Mouse (Mus musculus) forebrain, embryonic 15.5 days (tissue): ENCODE results near the gene Scube1. TPM values are rescaled to one million over a fixed set of nuclear protein-coding genes. Genes with fewer than 3 reads are reported as not detected.

Experiments used
- ATAC-seq: fragments of 200-750 bp; cut with Nextera tagmentation; replicated peaks from 2 replicates; pipeline ENCODE4 v1.8.0; 2017; ENCODE audit warnings: mild to moderate bottlenecking, moderate TSS enrichment, moderate library complexity
- H3K27ac ChIP-seq: fragments of 300-500 bp; sonication (generic); replicated peaks from 2 replicates; pipeline ENCODE4 v1.5.1; 2015; ENCODE audit warnings: mild to moderate bottlenecking, inconsistent platforms
- H3K27me3 ChIP-seq: fragments of 300-500 bp; sonication (generic); 2 replicates; pipeline ENCODE4 v1.6.1; 2015; ENCODE audit warnings: inconsistent platforms
- H3K36me3 ChIP-seq: fragments of 300-500 bp; sonication (generic); 2 replicates; pipeline ENCODE4 v1.6.1; 2015; ENCODE audit warnings: mild to moderate bottlenecking, inconsistent platforms
- H3K4me1 ChIP-seq: fragments of 300-500 bp; sonication (generic); 2 replicates; pipeline ENCODE4 v1.6.1; 2015; ENCODE audit warnings: inconsistent platforms
- H3K4me2 ChIP-seq: fragments of 300-500 bp; sonication (generic); replicated peaks from 2 replicates; pipeline ENCODE4 v1.6.1; 2015; ENCODE audit warnings: mild to moderate bottlenecking, inconsistent platforms
- H3K4me3 ChIP-seq: fragments of 300-500 bp; sonication (generic); 2 replicates; pipeline ENCODE4 v1.5.1; 2015; ENCODE audit warnings: mild to moderate bottlenecking, inconsistent platforms
- H3K9ac ChIP-seq: fragments of 300-500 bp; sonication (generic); replicated peaks from 2 replicates; pipeline ENCODE4 v1.6.1; 2015; ENCODE audit warnings: mild to moderate bottlenecking, inconsistent platforms
- H3K9me3 ChIP-seq: fragments of 300-500 bp; sonication (generic); 2 replicates; pipeline ENCODE4 v1.6.1; 2016; ENCODE audit warnings: inconsistent platforms
- WGBS: fragments of 180-500 bp; shearing (Covaris S2); methylation state at CpG from one replicate; pipeline ENCODE4 v1.1.7; 2015; ENCODE audit warnings: mixed read lengths; 5-methylcytosine and 5-hydroxymethylcytosine counted together
- polyA plus RNA-seq: library from polyadenylated mRNA; unstranded; fragments of >200 nt; fragmentation: Nextera tagmentation; extraction: Ambion mirVana; gene quantifications from 2 replicates; pipeline ENCODE4 v1.2.1, GENCODE M21; 2015

The Scube1 gene
- polyA plus RNA-seq, 1 experiment from 2014 or later = 17.9 TPM

GRCm38 (mm10) chr15:83742018-83742417 lies 17.2 kb upstream of the Scube1 start:
- Histone ChIP-seq H3K9ac (no peak overlapping the region), H3K27me3 (no peaks in the 10 kb centered on the region), H3K4me3 (no peak overlapping the region), H3K4me1 (peaks cover 17% of the 10 kb centered on the region), H3K9me3 (no peaks in the 10 kb centered on the region), H3K27ac (no peak overlapping the region), H3K4me2 (no peak overlapping the region), H3K36me3 (no peaks in the 10 kb centered on the region)
- 94% methylated on average over 1 of the region's 1 CpGs for WGBS
- no peak for ATAC-seq

GRCm38 (mm10) chr15:83740676-83741422 lies 16.0 kb upstream of the Scube1 start:
- H3K27ac ChIP-seq = no peak overlapping the region
- H3K4me1 ChIP-seq = peaks cover 12% of the 10 kb centered on the region
- no peaks in the 10 kb centered on the region for H3K36me3 ChIP-seq
- H3K4me2 ChIP-seq = no peak overlapping the region
- H3K9me3 ChIP-seq = no peaks in the 10 kb centered on the region
- 21% methylated on average over 21 of the region's 21 CpGs for WGBS
- H3K9ac ChIP-seq = no peak overlapping the region
- no peak overlapping the region for H3K4me3 ChIP-seq
- no peak for ATAC-seq
- H3K27me3 ChIP-seq = no peaks in the 10 kb centered on the region

GRCm38 (mm10) chr15:83727626-83728025 lies 2.8 kb upstream of the Scube1 start:
- H3K9me3 ChIP-seq = no peaks in the 10 kb centered on the region
- no peak overlapping the region for H3K9ac ChIP-seq
- H3K4me2 ChIP-seq = no peak overlapping the region
- H3K27ac ChIP-seq = no peak overlapping the region
- no peaks in the 10 kb centered on the region for H3K36me3 ChIP-seq
- no peak overlapping the region for H3K4me3 ChIP-seq
- 14% methylated on average over 3 of the region's 3 CpGs for WGBS
- peaks cover 26% of the 10 kb centered on the region for H3K4me1 ChIP-seq
- no peak for ATAC-seq
- peaks cover 11% of the 10 kb centered on the region; the same call in 1 of the 2 replicates for H3K27me3 ChIP-seq

GRCm38 (mm10) chr15:83726741-83727140 lies 1.9 kb upstream of the Scube1 start:
- peaks cover 11% of the 10 kb centered on the region; the same call in 1 of the 2 replicates for H3K27me3 ChIP-seq

GRCm38 (mm10) chr15:83725556-83726200 lies 857 bp upstream of the Scube1 start:
- Histone ChIP-seq H3K4me1 (peaks cover 26% of the 10 kb centered on the region), H3K9me3 (no peaks in the 10 kb centered on the region), H3K27me3 (peaks cover 11% of the 10 kb centered on the region; the same call in 1 of the 2 replicates), H3K27ac (0 out of 2 replicates have a peak overlapping the region, but pooled peaks have one; percentile 67), H3K4me3 (peak overlapping the region; percentile 74), H3K4me2 (peak overlapping the region; percentile 89), H3K36me3 (no peaks in the 10 kb centered on the region), H3K9ac (peak overlapping the region; percentile 78; the same call in 1 of the 2 replicates)
- 0 out of 2 replicates have a peak, but pooled peaks have one; percentile 5 for ATAC-seq
- WGBS = 12% methylated on average over 28 of the region's 28 CpGs

More at GRCm38 (mm10) chr15:83726741-83727140, 1.9 kb upstream of the Scube1 start:
- 76% methylated on average over 5 of the region's 5 CpGs for WGBS
- Histone ChIP-seq H3K27ac (no peak overlapping the region), H3K4me1 (peaks cover 26% of the 10 kb centered on the region), H3K4me3 (no peak overlapping the region), H3K4me2 (no peak overlapping the region), H3K9me3 (no peaks in the 10 kb centered on the region), H3K9ac (no peak overlapping the region), H3K36me3 (no peaks in the 10 kb centered on the region)
- no peak for ATAC-seq

GRCm38 (mm10) chr15:83724160-83724885 lies 498 bp downstream of the Scube1 start:
- H3K4me1 ChIP-seq = peaks cover 26% of the 10 kb centered on the region
- no peaks in the 10 kb centered on the region for H3K36me3 ChIP-seq
- ATAC-seq = no peak; the same call in 1 of the 2 replicates
- peaks cover 11% of the 10 kb centered on the region; the same call in 1 of the 2 replicates for H3K27me3 ChIP-seq
- under 1% methylated on average over 61 of the region's 61 CpGs for WGBS
- peak overlapping the region; percentile 74 for H3K4me3 ChIP-seq
- peak overlapping the region; percentile 89 for H3K4me2 ChIP-seq
- peak overlapping the region; percentile 78 for H3K9ac ChIP-seq
- H3K27ac ChIP-seq = peak overlapping the region; percentile 67
- H3K9me3 ChIP-seq = no peaks in the 10 kb centered on the region

GRCm38 (mm10) chr15:83715582-83716228 lies 9.1 kb downstream of the Scube1 start:
- no peak for ATAC-seq
- WGBS = 17% methylated on average over 6 of the region's 6 CpGs
- Histone ChIP-seq H3K4me3 (no peak overlapping the region), H3K9me3 (no peaks in the 10 kb centered on the region), H3K36me3 (peaks cover 5% of the 10 kb centered on the region; the same call in 1 of the 2 replicates), H3K4me1 (no peaks in the 10 kb centered on the region; the same call in 1 of the 2 replicates), H3K9ac (no peak overlapping the region), H3K27me3 (no peaks in the 10 kb centered on the region), H3K4me2 (no peak overlapping the region), H3K27ac (no peak overlapping the region)

GRCm38 (mm10) chr15:83712798-83713197 lies 12.0 kb downstream of the Scube1 start:
- H3K4me2 ChIP-seq = no peak overlapping the region
- ATAC-seq = no peak
- H3K9me3 ChIP-seq = no peaks in the 10 kb centered on the region
- H3K27ac ChIP-seq = no peak overlapping the region
- peaks cover 4% of the 10 kb centered on the region; the same call in 1 of the 2 replicates for H3K36me3 ChIP-seq
- H3K4me3 ChIP-seq = no peak overlapping the region
- no peaks in the 10 kb centered on the region for H3K27me3 ChIP-seq
- H3K4me1 ChIP-seq = no peaks in the 10 kb centered on the region; the same call in 1 of the 2 replicates
- H3K9ac ChIP-seq = no peak overlapping the region
- 75% methylated on average over 10 of the region's 10 CpGs for WGBS

GRCm38 (mm10) chr15:83712361-83712760 lies 12.5 kb downstream of the Scube1 start:
- no peak overlapping the region for H3K4me2 ChIP-seq
- no peaks in the 10 kb centered on the region; the same call in 1 of the 2 replicates for H3K4me1 ChIP-seq
- H3K4me3 ChIP-seq = no peak overlapping the region
- H3K27ac ChIP-seq = no peak overlapping the region
- WGBS = 93% methylated on average over 5 of the region's 5 CpGs
- H3K27me3 ChIP-seq = no peaks in the 10 kb centered on the region
- H3K36me3 ChIP-seq = no peaks in the 10 kb centered on the region
- H3K9me3 ChIP-seq = no peaks in the 10 kb centered on the region
- no peak overlapping the region for H3K9ac ChIP-seq
- ATAC-seq = no peak

GRCm38 (mm10) chr15:83709889-83710774 lies 14.7 kb downstream of the Scube1 start:
- H3K36me3 ChIP-seq = no peaks in the 10 kb centered on the region
- ATAC-seq = no peak
- no peaks in the 10 kb centered on the region for H3K27me3 ChIP-seq
- no peaks in the 10 kb centered on the region for H3K9me3 ChIP-seq
- H3K4me3 ChIP-seq = no peak overlapping the region
- H3K9ac ChIP-seq = no peak overlapping the region
- 16% methylated on average over 23 of the region's 23 CpGs for WGBS
- H3K4me1 ChIP-seq = peaks cover 15% of the 10 kb centered on the region
- no peak overlapping the region for H3K4me2 ChIP-seq
- H3K27ac ChIP-seq = no peak overlapping the region
